Mouse (Mus musculus): Measurements from ENCODE around the gene Cdkn3. TPM values are rescaled to one million over a fixed set of nuclear protein-coding genes. Genes with fewer than 3 reads are reported as not detected.

Gene Cdkn3
- polyA plus RNA-seq, 1 experiment from 2014 or later: 51.4 TPM

DNA sequence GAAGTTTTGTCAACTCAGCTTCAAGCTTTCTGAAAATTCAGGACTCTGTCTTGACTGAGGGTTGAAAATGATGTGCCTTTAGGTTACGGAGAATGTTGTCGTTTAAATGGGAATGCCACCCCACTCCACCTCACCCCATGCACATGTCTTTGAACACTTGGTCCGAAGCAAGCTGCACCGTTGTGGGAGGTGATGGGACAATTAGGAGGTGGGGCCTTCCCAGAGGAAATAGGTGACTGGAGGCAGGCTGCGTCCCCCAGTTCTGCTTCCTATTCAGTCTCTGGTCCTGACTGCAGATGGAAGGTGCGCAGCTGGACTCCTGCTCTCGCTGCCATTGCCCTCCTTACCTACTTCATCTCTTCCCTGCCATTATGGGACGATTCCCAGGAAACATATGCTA is 4.5 kb upstream of the Cdkn3 start:
- 92% methylated on average over 8 of the region's 8 CpGs for WGBS
- DNase-seq (ENCODE audit: low spot score): no peak
- no peak overlapping the region for H3K4me3 ChIP-seq
- no peaks in the 10 kb centered on the region for H3K9me3 ChIP-seq (replicated peaks)
- no peaks in the 10 kb centered on the region for H3K36me3 ChIP-seq
- H3K27ac ChIP-seq (replicated peaks): no peak overlapping the region
- H3K27me3 ChIP-seq (ENCODE audit: low read depth, poor library complexity, severe bottlenecking): no peaks in the 10 kb centered on the region
- H3K4me1 ChIP-seq: peaks cover 4% of the 10 kb centered on the region

GRCm38 (mm10) chr14:46757736-46758135 is 2.6 kb upstream of the Cdkn3 start:
- no peak for DNase-seq (ENCODE audit: low spot score)
- no peak overlapping the region for H3K27ac ChIP-seq (replicated peaks)
- no peaks in the 10 kb centered on the region for H3K27me3 ChIP-seq (ENCODE audit: low read depth, poor library complexity, severe bottlenecking)
- H3K4me3 ChIP-seq: no peak overlapping the region
- H3K9me3 ChIP-seq (replicated peaks): no peaks in the 10 kb centered on the region
- peaks cover 17% of the 10 kb centered on the region for H3K4me1 ChIP-seq
- WGBS: 61% methylated on average over 9 of the region's 9 CpGs
- no peaks in the 10 kb centered on the region for H3K36me3 ChIP-seq

GRCm38 (mm10) chr14:46759970-46760354 is 379 bp upstream of the Cdkn3 start:
- 2% methylated on average over 7 of the region's 7 CpGs for WGBS
- H3K27me3 ChIP-seq (ENCODE audit: low read depth, poor library complexity, severe bottlenecking): no peaks in the 10 kb centered on the region
- H3K9me3 ChIP-seq (replicated peaks): no peaks in the 10 kb centered on the region
- peak overlapping the region; percentile 83 for H3K4me3 ChIP-seq
- H3K36me3 ChIP-seq: peaks cover 16% of the 10 kb centered on the region
- no peak for DNase-seq (ENCODE audit: low spot score)
- H3K4me1 ChIP-seq: peaks cover 17% of the 10 kb centered on the region
- H3K27ac ChIP-seq (replicated peaks): peak overlapping the region; percentile 89; the same call in 1 of the 2 replicates

DNA sequence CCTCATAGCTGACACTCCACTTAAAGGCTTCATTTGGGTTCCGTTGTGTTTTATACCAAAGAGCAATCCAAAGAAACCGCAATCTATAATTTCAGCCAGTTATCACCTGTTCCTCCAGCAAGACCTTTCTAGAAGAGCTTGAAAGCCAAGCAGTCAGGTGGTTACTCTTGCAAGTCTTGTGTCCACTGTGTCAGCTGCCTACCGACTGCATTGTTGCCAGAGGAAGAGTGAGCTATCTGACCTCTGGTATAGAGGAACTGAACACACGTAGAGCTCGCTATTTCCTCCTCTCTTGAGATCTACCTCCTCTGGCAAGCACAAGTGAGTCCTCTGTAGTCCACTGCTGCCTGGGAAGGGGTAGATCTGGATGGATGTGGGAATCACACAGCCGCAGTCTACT is 845 bp downstream of the Cdkn3 start:
- Histone ChIP-seq H3K4me1 (peaks cover 17% of the 10 kb centered on the region), H3K27me3 (ENCODE audit: low read depth, poor library complexity, severe bottlenecking) (no peaks in the 10 kb centered on the region), H3K36me3 (peaks cover 21% of the 10 kb centered on the region), H3K9me3 (replicated peaks) (no peaks in the 10 kb centered on the region), H3K27ac (replicated peaks) (peak overlapping the region; percentile 89; the same call in 1 of the 2 replicates), H3K4me3 (peak overlapping the region; percentile 83)
- DNase-seq (ENCODE audit: low spot score): no peak
- WGBS: 48% methylated on average over 6 of the region's 6 CpGs

- H3K9me3 ChIP-seq (replicated peaks): no peaks in the 10 kb centered on the region
- H3K27me3 ChIP-seq (ENCODE audit: low read depth, poor library complexity, severe bottlenecking): no peaks in the 10 kb centered on the region
- 88% methylated on average over 12 of the region's 12 CpGs for WGBS
- no peaks in the 10 kb centered on the region for H3K4me1 ChIP-seq
- peaks cover 78% of the 10 kb centered on the region for H3K36me3 ChIP-seq
- no peak overlapping the region for H3K27ac ChIP-seq (replicated peaks)
- no peak overlapping the region for H3K4me3 ChIP-seq
- no peak for DNase-seq (ENCODE audit: low spot score)
These were observed 6.8 kb downstream of the Cdkn3 start for GRCm38 (mm10) chr14:46767116-46767515.

DNA sequence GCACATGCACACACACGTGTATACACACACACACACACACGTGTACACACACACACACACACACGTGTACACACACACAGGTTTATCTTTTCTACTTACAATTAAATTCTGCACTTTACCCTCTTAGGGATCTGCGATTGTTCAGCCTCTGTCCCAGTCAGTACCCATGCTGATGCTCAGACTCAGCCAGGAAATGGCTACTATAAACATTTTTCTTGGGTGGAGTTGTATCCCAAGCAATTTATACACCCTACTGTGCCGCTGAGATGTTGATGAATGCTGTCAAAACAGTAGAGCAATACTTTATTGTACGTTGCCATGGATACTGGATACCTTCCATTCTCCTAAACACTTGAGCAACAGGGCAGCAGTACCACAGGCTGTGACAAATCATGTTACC is 9.7 kb downstream of the Cdkn3 start:
- Histone ChIP-seq H3K9me3 (replicated peaks) (no peaks in the 10 kb centered on the region), H3K4me3 (no peak overlapping the region), H3K4me1 (no peaks in the 10 kb centered on the region), H3K36me3 (peaks cover 90% of the 10 kb centered on the region), H3K27me3 (ENCODE audit: low read depth, poor library complexity, severe bottlenecking) (no peaks in the 10 kb centered on the region), H3K27ac (replicated peaks) (no peak overlapping the region)
- no peak for DNase-seq (ENCODE audit: low spot score)
- WGBS: 91% methylated on average over 6 of the region's 6 CpGs

GRCm38 (mm10) chr14:46778756-46779155 is 18.4 kb downstream of the Cdkn3 start:
- H3K9me3 ChIP-seq (replicated peaks): peaks cover 17% of the 10 kb centered on the region
- H3K4me3 ChIP-seq: no peak overlapping the region
- no peaks in the 10 kb centered on the region for H3K27me3 ChIP-seq (ENCODE audit: low read depth, poor library complexity, severe bottlenecking)
- peaks cover 100% of the 10 kb centered on the region for H3K36me3 ChIP-seq
- no peaks in the 10 kb centered on the region for H3K4me1 ChIP-seq
- DNase-seq (ENCODE audit: low spot score): no peak
- no peak overlapping the region for H3K27ac ChIP-seq (replicated peaks)
- 96% methylated on average over 9 of the region's 9 CpGs for WGBS

- Histone ChIP-seq H3K36me3 (peaks cover 100% of the 10 kb centered on the region), H3K27me3 (ENCODE audit: low read depth, poor library complexity, severe bottlenecking) (no peaks in the 10 kb centered on the region), H3K4me3 (no peak overlapping the region), H3K4me1 (no peaks in the 10 kb centered on the region), H3K27ac (replicated peaks) (no peak overlapping the region), H3K9me3 (replicated peaks) (peaks cover 17% of the 10 kb centered on the region)
- DNase-seq (ENCODE audit: low spot score): no peak
- 95% methylated on average over 7 of the region's 7 CpGs for WGBS
These were observed 18.9 kb downstream of the Cdkn3 start for GRCm38 (mm10) chr14:46779217-46779616.

GRCm38 (mm10) chr14:46781086-46781485 is 20.7 kb downstream of the Cdkn3 start:
- WGBS: 97% methylated on average over 7 of the region's 7 CpGs
- H3K27me3 ChIP-seq (ENCODE audit: low read depth, poor library complexity, severe bottlenecking): no peaks in the 10 kb centered on the region
- no peak overlapping the region for H3K4me3 ChIP-seq
- H3K36me3 ChIP-seq: peaks cover 94% of the 10 kb centered on the region
- H3K27ac ChIP-seq (replicated peaks): no peak overlapping the region
- peaks cover 2% of the 10 kb centered on the region for H3K4me1 ChIP-seq
- no peak for DNase-seq (ENCODE audit: low spot score)
- peaks cover 17% of the 10 kb centered on the region for H3K9me3 ChIP-seq (replicated peaks)

DNA sequence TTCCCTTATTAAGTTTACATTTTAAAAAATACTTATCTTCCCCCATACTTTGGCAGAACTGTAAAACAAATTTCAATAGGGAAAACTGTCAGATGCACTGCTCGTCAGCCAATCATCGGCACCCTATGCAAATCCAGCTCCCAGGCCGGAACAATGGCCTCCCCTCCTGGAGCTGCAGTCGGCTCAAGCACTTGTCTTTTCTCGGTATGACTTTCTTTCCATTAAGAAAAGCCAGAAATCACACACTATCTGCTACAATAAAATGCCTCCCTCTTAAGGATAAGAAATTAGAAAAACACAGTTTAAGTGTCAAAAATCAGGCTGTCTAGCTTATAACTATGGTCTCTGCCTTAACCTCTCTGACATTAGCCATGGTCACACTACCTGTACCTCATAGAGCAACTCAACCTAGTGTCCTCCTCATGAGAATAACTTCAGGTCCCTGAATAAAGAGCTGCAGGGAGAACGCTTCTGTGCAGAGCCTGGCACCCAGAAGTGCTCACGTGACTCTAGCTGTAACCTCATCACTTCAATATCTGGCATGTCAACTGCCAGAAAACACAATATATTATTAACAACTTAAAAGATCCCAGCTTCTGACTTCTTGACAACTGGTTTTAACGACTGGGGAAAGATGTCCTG is 22.0 kb downstream of the Cdkn3 start:
- Histone ChIP-seq H3K27me3 (ENCODE audit: low read depth, poor library complexity, severe bottlenecking) (no peaks in the 10 kb centered on the region), H3K4me3 (no peak overlapping the region), H3K36me3 (peaks cover 82% of the 10 kb centered on the region), H3K27ac (replicated peaks) (no peak overlapping the region), H3K9me3 (replicated peaks) (peaks cover 17% of the 10 kb centered on the region), H3K4me1 (peaks cover 14% of the 10 kb centered on the region)
- WGBS: 90% methylated on average over 8 of the region's 8 CpGs
- no peak for DNase-seq (ENCODE audit: low spot score)

- Histone ChIP-seq H3K9me3 (replicated peaks) (peaks cover 17% of the 10 kb centered on the region), H3K27me3 (ENCODE audit: low read depth, poor library complexity, severe bottlenecking) (no peaks in the 10 kb centered on the region), H3K36me3 (peaks cover 71% of the 10 kb centered on the region), H3K27ac (replicated peaks) (no peak overlapping the region), H3K4me3 (no peak overlapping the region), H3K4me1 (peaks cover 19% of the 10 kb centered on the region)
- 94% methylated on average over 10 of the region's 10 CpGs for WGBS
- no peak for DNase-seq (ENCODE audit: low spot score)
These were observed 23.1 kb downstream of the Cdkn3 start for GRCm38 (mm10) chr14:46783327-46783926.

DNA sequence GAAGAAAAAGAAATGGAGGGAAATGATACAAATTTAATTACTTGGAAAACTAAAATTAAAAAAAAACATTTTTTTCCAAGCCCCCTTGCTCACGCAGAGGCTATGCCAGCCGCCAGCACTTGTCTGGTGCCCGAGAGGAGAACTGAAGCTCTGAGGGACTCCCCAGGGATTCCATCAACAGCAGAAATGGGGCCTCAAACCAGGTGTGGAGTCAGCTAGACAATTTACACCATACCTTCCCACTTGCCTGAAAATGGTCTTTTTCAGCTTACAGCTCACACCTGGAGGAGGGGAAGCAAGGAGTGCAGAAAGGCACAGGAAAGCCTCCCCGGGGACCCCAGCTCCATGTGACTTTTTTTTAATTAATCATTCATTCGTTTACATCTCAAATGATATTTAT is 24.9 kb downstream of the Cdkn3 start:
- Histone ChIP-seq H3K4me3 (no peak overlapping the region), H3K36me3 (peaks cover 52% of the 10 kb centered on the region), H3K9me3 (replicated peaks) (peaks cover 5% of the 10 kb centered on the region; the same call in 1 of the 2 replicates), H3K4me1 (peaks cover 22% of the 10 kb centered on the region), H3K27me3 (ENCODE audit: low read depth, poor library complexity, severe bottlenecking) (no peaks in the 10 kb centered on the region), H3K27ac (replicated peaks) (no peak overlapping the region)
- no peak for DNase-seq (ENCODE audit: low spot score)
- WGBS: 88% methylated on average over 5 of the region's 5 CpGs

DNA sequence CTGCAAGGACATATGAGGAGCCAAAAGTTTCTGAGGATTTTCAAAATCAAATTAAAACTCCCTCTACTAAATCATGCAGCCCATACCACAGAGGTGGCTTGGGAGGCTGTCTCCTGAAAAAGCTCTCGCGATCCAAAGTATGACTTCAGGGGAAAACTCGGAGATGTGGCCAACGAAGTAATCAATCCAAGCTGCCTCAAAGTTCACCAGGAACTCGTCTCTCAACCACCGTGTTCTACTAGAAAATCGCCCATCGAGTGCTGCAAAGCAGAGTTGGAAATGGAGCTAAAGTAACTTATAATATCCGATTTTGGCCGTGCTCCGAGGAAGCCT is 27.1 kb downstream of the Cdkn3 start:
- Histone ChIP-seq H3K27me3 (ENCODE audit: low read depth, poor library complexity, severe bottlenecking) (no peaks in the 10 kb centered on the region), H3K36me3 (peaks cover 31% of the 10 kb centered on the region), H3K4me1 (peaks cover 22% of the 10 kb centered on the region), H3K9me3 (replicated peaks) (no peaks in the 10 kb centered on the region), H3K4me3 (peak overlapping the region; percentile 75), H3K27ac (replicated peaks) (peak overlapping the region; percentile 99)
- DNase-seq (ENCODE audit: low spot score): no peak
- WGBS: under 1% methylated on average over 11 of the region's 11 CpGs
